Mouse (Mus musculus) forelimb bud, embryonic 11.5 days (tissue): ENCODE measurements around the gene Scarf1.
A peak's percentile ranks its signal among the peaks of the same experiment; 100 is the strongest.

ENCODE experiments used
- DNase-seq: peaks from one replicate; pipeline ENCODE4 v3.0.0-alpha.2; 2012; ENCODE audit warnings: low read depth, low spot score

Gene Scarf1

GRCm38 (mm10) chr11:75511213-75511612 is 2.1 kb upstream of the Scarf1 start:
- no peak for DNase-seq

- DNase-seq = no peak
Observed at GRCm38 (mm10) chr11:75512301-75513018, 880 bp upstream of the Scarf1 start.

GRCm38 (mm10) chr11:75515186-75515585 is 1.8 kb downstream of the Scarf1 start:
- no peak for DNase-seq

GRCm38 (mm10) chr11:75519834-75520633 is 6.7 kb downstream of the Scarf1 start:
- no peak for DNase-seq

- DNase-seq = no peak
Observed at GRCm38 (mm10) chr11:75521609-75522008, 8.3 kb downstream of the Scarf1 start.

- DNase-seq = no peak
Observed at GRCm38 (mm10) chr11:75522793-75523192, 9.5 kb downstream of the Scarf1 start.

- no peak for DNase-seq
Observed at GRCm38 (mm10) chr11:75525531-75526125, 12.3 kb downstream of the Scarf1 start.

GRCm38 (mm10) chr11:75526943-75527342 is 13.6 kb downstream of the Scarf1 start:
- no peak for DNase-seq

GRCm38 (mm10) chr11:75529771-75530170 is 16.4 kb downstream of the Scarf1 start:
- no peak for DNase-seq

GRCm38 (mm10) chr11:75530325-75530724 is 17.0 kb downstream of the Scarf1 start:
- peak; percentile 83 for DNase-seq

- peak; percentile 31 for DNase-seq
Observed at GRCm38 (mm10) chr11:75530845-75531373, 17.6 kb downstream of the Scarf1 start.

- DNase-seq = peak; percentile 96
Observed at GRCm38 (mm10) chr11:75531469-75532242, 18.3 kb downstream of the Scarf1 start, which contains the start of gene Slc43a2. Gene Slc43a2, plus strand, starts transcription at chr11:75531694.

GRCm38 (mm10) chr11:75532340-75533277 is 19.3 kb downstream of the Scarf1 start:
- DNase-seq = no peak

GRCm38 (mm10) chr11:75533314-75534015 is 20.1 kb downstream of the Scarf1 start:
- no peak for DNase-seq

- DNase-seq = no peak
Observed at GRCm38 (mm10) chr11:75534286-75535033, 21.1 kb downstream of the Scarf1 start.

- DNase-seq = no peak
Observed at GRCm38 (mm10) chr11:75535106-75535795, 21.9 kb downstream of the Scarf1 start.

GRCm38 (mm10) chr11:75536255-75537024 is 23.1 kb downstream of the Scarf1 start:
- DNase-seq = no peak

GRCm38 (mm10) chr11:75537025-75537414 is 23.7 kb downstream of the Scarf1 start:
- DNase-seq = no peak
